Mouse (Mus musculus): ENCODE measurements around the gene Thnsl2.

The Thnsl2 gene

DNA sequence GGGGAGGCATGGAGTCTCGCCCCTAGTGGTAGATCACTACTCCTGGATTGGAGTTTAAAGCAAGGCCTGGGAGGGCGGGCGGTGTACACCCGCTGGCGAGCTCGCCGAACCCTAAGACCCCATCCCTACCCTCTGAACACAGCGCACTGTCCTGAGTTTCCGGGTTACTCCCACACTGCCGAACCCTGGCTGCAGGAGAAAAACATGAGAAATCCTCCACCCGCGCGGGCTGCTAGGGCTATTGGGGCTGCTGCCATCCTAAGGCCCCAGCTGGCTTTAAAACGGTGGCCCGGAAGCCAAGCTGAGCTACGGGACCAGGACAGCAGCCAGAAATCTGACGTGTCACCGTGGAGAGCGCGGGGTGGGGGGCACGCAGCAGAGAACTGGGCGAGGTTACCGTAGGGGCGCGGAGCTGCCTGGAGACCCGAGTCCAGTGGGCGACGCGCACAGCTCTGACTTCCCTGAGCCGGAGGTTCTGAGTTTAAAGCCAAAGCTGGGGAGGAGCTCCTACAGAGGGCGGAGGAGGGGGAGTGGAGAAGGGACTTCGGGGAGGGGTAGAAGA lies at the start of gene Thnsl2:
Gene Thnsl2, minus strand, starts transcription at position 546 of the 562 bp plus-strand sequence.
- no peak for DNase-seq (ENCODE audit: low read depth)

DNA sequence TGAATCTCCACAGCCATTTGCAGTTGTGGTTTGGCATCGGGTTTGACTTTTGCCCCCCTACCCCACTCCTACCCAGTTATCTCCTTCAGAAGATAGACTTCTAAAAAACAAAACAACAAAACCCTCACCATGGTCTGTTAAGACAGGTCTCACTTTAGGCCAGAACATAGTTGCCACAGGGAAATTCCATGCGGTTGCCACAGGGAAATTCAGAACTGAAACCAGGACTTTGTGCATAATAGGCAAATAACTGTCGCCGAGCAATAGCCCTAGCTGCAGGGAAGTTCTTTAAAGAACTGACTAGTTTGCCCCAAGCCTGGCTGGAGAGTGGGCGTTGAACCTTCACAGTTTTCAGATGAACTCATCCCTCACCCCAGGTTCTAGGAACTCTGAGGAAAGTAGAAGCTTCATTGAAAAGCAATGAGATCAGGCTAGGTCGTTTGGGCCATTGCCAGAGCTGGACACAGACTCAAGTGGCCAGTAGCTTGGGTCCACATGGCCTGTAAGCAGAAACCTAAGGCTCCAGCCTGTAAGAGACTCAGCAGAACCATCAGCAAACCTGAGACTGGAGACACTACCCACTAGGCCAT lies 49.0 kb upstream of the Thnsl2 start:
- no peak for DNase-seq (ENCODE audit: low read depth)

DNA sequence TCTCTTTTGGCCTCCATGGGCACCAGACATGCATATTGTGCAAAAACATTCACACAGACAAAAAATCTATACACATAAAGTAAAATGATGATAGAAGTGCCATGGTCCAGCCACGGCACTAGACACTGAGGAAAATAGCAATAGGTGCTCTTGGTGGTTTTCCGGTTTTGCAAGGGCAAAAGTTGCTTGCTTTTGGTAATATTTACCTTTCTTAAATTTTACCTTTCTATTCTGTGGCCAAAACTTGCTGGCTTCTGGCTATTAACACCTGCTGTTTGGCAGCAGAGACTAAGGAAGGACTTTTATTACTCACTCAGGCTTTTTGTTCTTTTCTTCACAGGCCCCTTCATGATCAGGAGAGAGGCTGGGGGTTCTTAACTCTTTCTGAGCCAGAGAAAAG lies 46.3 kb upstream of the Thnsl2 start:
- no peak for DNase-seq (ENCODE audit: low read depth)

GRCm38 (mm10) chr6:71189578-71189977 lies 45.3 kb upstream of the Thnsl2 start:
- DNase-seq (ENCODE audit: low read depth) = no peak

- no peak for DNase-seq (ENCODE audit: low read depth)
These were observed 40.8 kb upstream of the Thnsl2 start for GRCm38 (mm10) chr6:71184941-71185604.

GRCm38 (mm10) chr6:71180596-71180995 lies 36.4 kb upstream of the Thnsl2 start:
- no peak for DNase-seq (ENCODE audit: low read depth)

DNA sequence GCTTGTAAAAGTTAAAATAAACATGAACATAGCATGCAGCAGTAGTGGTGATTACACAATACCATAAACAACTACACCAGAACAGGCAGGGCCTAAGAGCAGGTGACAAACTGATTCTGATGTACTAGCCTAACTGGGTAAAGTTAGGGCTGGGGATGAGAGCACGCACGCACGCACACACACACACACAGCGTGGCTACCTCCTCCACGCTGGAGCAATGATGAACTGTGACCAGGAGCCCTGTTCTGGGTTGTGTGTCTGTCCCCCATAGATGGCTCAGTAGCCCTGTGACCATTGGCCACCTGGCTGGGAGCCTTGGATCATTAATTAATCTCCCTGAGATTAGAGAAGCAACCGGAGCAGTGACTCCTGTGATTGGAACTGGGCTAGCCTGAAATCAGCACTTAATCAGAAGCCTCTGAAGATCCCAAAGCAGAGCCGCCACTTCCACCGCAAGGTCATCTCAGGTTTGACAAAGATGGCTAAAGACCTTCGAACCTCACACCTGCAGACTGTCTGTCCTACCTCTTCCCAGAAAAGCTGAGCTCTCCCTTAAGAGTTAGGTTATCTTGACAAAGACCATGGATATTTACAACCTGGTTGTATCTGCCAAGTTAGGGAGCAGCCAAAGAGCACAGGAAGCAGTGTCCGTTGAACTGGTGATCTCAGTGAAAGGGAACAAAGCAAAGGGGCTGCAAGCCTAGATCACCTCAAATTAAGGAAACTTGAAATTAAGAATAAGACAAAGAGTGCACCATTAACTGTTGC lies 28.8 kb upstream of the Thnsl2 start:
- DNase-seq (ENCODE audit: low read depth) = no peak

- peak; percentile 33 for DNase-seq (ENCODE audit: low read depth)
These were observed 22.4 kb upstream of the Thnsl2 start for GRCm38 (mm10) chr6:71166551-71167169.

GRCm38 (mm10) chr6:71164394-71164793 lies 20.2 kb upstream of the Thnsl2 start:
- no peak for DNase-seq (ENCODE audit: low read depth)

DNA sequence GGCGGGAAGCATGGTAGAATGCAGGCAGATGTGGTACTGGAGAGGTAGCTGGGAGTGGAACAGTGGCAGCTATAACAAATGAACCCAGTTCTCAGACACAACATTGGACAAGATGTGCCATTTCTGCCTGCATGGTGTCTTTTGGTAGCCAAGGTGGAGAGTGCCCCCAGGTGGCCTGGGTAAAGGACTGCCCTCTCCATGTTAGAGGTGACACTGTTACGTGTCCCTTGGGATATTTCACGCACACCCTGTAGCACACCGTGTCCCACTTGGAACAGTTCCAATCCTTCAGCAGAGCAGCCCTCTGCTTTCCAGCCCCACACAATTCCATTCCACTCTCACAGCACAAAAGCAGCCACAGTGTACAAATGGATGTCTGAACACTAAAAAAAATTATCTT lies 18.0 kb upstream of the Thnsl2 start:
- DNase-seq (ENCODE audit: low read depth) = no peak

DNA sequence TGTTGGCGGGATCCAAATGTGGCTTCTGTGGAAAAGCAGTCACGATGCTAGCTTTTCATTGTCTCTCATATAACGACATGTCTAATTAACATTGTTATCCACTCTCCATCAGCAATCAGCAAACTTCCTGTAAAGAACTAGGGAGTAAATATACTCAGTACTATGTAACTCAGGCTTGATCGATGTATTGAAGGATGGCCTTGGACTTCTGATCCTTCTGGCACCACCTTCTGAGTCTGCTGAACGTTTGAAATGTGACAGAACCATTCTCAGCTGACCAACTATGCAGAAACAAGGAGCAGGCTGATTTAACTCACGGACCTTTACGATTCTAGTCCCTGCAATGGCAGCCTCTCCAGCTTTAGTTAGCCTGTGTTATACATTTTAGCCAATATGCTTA lies 17.1 kb upstream of the Thnsl2 start:
- no peak for DNase-seq (ENCODE audit: low read depth)

GRCm38 (mm10) chr6:71156674-71157326 lies 12.6 kb upstream of the Thnsl2 start:
- peak; percentile 10 for DNase-seq (ENCODE audit: low read depth)

- no peak for DNase-seq (ENCODE audit: low read depth)
These were observed 10.6 kb upstream of the Thnsl2 start for GRCm38 (mm10) chr6:71154861-71155260.

- DNase-seq (ENCODE audit: low read depth) = no peak
These were observed 9.2 kb upstream of the Thnsl2 start for GRCm38 (mm10) chr6:71153486-71153885.

- no peak for DNase-seq (ENCODE audit: low read depth)
These were observed 6.9 kb upstream of the Thnsl2 start for GRCm38 (mm10) chr6:71151098-71151497.

GRCm38 (mm10) chr6:71149534-71149933 lies 5.3 kb upstream of the Thnsl2 start:
- no peak for DNase-seq (ENCODE audit: low read depth)

DNA sequence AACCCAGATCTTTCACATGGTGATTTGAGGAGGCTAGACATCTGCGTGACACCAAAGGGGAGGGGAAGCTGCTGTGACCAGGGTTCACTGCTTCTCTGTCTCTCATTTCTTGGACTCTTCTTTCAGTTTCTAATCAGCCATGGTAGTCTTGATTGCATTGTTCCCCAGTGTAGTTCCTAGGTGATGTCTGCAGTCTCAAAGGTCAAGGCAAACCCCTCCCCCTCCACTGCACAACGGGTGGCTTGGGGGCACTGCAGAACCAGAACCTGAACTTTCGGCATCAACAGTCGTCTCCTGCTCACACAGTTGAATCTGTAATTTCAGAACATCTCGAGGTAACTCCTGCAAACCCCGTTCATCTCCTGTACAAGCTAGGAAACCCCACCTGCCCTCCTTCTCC lies 4.1 kb upstream of the Thnsl2 start:
- DNase-seq (ENCODE audit: low read depth) = no peak

DNA sequence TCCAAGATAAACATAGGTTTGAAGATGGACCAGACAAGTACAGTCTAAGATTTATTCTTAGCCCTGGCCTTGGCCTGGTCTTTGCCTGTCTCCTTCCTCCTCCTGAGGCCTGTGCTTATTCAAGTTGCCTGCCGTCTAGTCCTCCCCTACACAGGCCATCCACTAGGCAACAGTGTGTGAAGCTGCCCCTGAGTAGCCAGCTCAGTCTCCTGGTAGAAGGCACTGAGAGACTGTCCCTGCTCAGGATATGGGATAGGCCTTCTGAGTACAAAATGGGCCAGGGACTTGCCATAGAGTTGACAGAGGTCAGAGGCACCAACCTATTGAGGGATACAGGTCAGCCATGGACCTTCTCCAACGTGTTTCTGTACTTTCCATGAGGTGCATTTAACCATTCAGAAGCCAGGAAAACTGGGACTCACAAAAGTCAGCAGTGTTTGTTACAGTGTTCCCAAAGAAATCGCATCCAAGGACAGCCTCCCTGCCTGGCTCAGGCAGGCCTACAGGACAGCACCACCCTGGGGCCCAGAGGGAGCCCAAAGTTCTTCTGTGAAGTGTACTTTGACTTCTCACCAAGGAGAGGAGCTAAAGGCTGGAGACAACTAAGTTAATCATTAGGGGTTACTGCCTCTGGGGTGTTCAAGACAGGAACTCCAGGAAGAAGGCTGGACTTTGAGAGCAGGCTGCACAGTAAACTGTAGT lies 1.2 kb upstream of the Thnsl2 start:
- no peak for DNase-seq (ENCODE audit: low read depth)

DNA sequence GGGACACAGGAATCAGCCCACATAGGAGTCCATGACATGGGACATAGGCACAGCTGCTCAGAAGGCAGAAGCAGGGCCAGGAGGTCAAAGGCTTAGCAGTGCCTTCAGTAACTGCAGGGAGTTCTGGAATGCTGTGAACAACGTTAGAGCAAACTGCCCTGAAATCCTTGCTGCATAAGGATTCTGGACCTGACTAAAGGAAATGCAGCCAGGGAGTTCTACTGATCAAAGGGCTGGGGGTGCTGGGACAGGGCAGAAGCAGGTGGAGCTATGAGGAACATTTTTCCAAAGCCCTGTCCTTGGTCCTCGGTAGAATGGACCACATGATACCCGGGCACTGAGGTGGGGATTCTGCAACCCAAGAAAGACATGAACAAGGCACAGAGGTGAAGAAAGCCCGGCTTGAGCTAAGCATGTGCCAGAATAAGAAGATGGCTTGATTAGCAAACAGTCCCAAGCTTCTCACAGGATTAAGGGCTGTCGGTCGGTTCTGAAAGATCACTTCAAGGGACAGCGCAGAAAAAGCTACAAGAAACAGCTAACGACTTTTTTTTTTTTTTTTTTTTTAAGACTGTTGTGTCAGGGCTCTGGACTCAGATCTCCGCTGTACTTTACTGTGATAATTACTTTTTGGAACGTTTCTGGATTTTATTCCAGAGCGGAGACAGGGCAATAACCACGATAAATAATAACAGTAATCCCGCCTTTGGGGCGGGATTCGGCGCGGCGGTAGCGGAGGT lies 915 bp downstream of the Thnsl2 start:
- no peak for DNase-seq (ENCODE audit: low read depth)

- DNase-seq (ENCODE audit: low read depth) = no peak
These were observed 9.2 kb downstream of the Thnsl2 start for GRCm38 (mm10) chr6:71135031-71135430.

GRCm38 (mm10) chr6:71133559-71133958 lies 10.7 kb downstream of the Thnsl2 start:
- DNase-seq (ENCODE audit: low read depth) = no peak
